Mouse (Mus musculus): Measurements from ENCODE around the gene Top3b. TPM values are rescaled to one million over a fixed set of nuclear protein-coding genes. Genes with fewer than 3 reads are reported as not detected.
A peak's percentile ranks its signal among the peaks of the same experiment; 100 is the strongest.
"Not testable (repeated sequence)": the region's sequence is repeated elsewhere in the genome, so short reads cannot be mapped to it uniquely, and the experiment has no call there.

Top3b gene
- total RNA-seq, 4 experiments from 2014 or later, result 17.9 to 21.8 (median 19.7) TPM

DNA sequence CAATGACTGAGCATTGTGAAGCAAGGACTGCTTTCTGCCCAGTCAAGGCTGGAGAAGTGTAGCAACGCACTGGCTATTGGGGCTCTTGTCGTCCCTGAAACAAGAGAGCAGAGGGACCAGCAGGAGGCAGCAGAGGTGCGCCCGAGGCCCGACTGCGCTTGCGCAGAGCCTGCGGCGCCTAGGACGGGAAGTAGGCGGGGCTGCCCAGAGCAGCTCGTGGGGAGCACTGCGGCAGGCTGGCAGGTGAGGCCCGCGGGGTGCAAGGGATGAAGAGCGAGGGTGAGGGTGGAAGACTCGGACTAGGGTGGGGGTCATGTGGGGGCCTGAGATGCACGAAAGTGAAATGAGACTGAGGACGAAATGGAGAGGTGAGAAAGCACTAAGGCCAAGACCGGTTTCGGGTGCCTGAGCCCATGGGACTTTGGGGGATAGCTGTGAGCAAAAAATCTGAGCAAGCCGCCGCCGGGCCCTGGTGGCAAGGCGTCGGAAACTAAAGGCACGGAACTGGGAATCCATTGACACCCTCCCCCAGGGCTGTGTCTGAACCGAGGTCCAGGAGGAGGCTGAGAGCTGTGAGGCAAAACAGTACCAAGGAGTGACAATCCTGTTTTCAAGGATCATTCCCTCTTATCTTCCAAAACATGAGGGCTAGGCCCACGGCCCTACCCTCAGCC lies 26.0 kb downstream of the Top3b start, which contains the start of gene Ppm1f:
TSS of gene Ppm1f (plus strand) at position 88 of the 674 bp plus-strand sequence.
- peak; percentile 85 to 90 for DNase-seq (ENCODE audit: low spot score in 2 of 2)

DNA sequence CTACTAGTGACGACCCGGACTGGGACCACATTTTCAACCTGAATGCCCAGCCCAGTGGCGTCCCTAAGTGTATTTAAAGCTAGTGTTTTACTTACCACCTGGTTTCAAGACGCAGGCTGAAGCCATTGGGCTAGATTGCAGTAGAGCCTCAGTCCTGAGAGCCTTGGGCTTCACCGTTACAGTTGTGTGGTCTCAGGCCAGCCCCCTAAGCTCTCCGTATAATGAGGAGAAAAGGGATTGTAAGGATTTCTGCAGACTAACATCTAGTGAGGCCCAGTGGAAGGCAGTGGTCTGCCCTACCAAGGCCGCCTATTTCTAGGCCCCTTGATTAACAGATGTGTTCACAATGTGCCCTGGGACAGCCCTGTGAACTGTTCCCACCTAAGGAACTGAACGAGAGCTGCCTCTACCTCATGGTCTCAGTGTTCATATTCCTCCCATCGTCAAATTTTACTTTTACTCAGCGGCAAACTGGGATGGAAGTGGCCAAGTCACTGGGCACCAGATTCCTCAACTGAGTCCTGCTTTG lies 26.6 kb downstream of the Top3b start:
- DNase-seq (ENCODE audit: low spot score in 2 of 2), result no peak

DNA sequence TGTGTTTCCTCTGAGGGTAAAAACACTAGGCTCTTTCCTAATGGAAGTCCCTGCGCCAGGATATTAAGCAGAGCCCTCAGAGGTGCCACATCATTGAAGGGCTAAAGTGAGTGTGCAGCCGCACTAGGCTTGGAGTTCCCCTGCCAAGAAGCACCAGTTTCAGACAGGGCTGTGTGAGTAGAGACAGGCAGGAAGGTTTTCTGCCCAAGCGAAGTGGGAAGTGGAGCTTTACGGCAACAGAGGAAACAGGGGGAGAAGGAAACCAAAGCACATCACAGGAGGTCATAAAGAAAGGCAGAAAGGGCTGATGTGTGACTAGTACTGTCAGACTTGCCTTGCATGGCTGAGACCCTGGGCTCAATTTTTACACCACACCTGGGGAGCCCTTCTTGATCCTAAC lies 31.8 kb downstream of the Top3b start:
- DNase-seq (ENCODE audit: low spot score in 2 of 2), result no peak

DNA sequence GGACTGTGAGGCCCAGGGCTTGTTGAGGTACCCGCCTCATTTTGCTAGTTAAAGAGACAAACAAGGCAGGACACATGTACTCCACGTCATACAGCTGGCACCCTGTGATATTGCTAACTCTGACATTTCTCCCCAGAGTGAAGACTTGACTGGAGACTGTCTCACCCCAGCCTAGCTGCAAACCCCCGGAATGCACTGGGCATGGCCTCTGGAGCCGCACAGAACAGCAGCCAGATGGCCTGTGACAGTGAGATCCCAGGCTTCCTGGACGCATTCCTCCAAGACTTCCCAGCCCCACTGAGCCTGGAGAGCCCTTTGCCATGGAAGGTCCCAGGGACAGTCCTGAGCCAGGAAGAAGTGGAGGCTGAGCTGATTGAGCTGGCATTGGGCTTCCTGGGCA lies 32.7 kb downstream of the Top3b start:
- no peak for DNase-seq (ENCODE audit: low spot score in 2 of 2)

DNA sequence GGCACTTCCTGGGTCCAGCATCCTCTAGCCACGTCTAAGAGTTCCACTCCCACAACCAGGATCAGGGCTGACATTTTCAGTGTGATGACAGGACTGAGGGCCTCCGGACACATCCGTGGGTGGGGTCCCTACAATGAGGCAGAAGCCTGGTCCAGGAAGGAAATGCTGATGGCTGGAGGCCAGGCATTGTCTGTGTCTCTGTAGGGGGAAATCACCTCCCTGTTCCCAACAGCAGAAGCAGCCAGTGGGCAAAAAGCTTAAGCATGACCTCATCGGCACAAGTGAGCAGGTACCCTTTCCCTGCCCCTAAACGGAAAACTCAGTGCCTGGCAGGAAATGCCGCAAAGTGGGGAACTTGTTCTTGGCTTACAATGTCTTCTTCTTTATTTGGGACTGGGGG lies 37.3 kb downstream of the Top3b start:
- DNase-seq (ENCODE audit: low spot score in 2 of 2), result peak; percentile 17 to 48

DNA sequence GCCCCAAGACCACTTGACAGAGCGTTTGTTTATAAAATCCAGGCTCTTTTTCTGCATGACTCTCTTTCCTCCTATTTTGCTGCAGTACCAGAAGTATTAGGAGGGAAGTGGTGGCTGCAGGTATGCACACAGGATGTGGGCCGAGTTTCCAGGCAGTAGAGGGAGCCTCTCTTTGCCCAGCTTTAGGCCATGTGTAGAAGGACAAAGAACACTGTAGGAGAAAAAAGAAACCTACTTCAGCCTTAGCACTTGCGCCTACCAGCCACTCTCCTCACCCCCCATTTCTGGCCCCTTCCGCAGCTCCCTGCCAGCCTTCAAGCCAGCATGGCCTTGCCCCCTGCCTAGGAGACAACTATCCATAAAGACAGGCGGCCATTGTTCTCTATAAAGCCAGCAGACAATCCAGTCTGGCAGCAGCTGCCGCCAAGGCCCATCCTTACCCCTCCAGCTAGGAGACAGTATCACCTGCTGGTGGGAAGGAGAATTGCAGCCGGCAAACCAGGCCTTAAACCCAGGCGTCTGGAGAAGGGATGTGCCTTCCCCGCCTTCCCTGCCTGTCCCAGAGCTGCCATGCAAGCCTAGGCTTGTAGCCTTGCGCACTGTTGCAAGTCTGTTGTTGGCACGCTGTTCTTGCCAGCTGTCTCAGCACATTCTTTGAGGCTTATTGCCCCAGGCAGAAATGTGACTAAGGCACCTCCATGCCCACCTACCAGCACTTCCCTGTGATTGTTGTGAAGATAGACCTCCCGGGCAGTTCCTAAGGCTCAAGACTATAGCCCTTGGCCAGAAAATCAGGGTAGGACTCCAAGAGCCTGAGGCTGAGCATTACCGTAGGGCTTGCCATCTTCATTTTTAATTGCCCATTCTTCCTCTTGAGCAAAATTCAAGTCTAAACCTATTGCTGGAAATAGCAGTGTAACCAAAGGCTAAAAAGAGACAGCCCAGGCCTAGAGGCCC lies 41.4 kb downstream of the Top3b start:
- peak; percentile 11 to 39 for DNase-seq (ENCODE audit: low spot score in 2 of 2)

DNA sequence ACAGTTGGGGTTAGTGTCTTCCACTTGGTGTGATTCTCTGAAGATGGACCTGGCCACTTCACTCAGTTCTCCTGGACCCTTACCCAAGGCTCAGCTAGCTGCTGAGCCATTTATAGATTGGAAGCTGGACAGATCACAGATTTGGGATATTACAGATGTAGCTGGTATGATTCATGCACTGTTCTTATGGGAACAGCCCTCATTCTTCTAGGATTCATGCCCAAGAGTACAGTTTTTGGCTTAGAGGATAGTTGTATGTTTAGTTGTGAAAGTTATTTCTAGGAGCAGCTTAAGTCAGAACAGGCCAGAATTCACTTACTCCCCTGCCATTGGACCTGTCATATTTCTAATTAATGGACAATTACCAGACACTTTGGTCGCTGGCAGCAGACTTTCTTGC lies 42.9 kb downstream of the Top3b start:
- DNase-seq (ENCODE audit: low spot score in 2 of 2), result no peak

DNA sequence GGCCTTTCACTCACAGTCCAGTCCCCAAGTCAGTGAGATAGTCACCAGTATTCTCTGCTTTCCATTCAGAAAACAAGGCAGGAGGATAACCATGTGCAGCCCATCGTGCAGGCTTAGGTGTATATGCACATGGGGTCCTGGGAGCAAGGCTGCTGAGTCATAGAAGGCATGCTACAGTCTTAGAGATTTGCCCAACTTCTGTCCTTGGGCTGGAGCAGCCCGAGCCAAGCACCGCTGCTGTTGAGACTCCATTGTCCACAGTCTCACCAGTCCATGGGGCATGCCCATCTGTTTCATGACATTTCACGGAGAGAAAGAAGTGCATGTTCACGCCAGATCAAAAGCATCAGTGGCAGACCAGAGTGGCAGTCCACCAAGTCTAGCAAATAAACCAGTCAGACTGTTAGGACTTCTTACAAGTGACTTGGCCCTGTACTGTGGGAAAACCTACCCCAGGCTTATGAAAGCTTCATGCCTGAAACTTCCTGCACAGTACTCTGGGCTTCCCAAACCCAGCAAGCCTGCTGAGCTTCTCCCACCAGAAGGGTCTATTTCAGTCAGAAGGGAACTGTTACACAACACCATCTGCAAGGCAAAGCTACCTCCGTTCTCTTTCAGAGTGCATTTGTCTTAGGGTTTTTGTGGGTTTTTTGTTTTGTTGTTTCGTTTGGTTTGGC lies 48.0 kb downstream of the Top3b start:
- no peak for DNase-seq (ENCODE audit: low spot score in 2 of 2)

DNA sequence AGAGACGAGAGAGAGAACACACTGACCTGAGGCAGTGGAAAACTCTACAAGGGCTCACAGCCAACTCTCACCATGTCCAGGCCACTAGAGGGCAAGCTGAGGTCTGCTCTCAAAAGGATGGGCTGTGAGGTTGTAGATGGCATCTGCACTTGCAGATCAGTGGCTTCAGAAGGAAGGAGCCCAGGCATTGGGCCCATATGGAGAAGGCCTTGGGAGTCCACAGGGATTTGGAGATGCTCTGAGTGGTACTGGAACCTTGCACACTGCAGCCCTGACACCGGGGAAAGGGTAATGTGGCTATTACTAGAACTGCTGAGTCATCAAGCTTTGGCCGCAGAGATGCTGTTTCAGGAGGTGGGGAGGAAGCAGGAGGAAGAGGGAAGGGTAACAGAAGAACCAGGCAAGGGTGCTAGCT lies 50.5 kb downstream of the Top3b start:
- peak; percentile 17 to 34 for DNase-seq (ENCODE audit: low spot score in 2 of 2)

DNA sequence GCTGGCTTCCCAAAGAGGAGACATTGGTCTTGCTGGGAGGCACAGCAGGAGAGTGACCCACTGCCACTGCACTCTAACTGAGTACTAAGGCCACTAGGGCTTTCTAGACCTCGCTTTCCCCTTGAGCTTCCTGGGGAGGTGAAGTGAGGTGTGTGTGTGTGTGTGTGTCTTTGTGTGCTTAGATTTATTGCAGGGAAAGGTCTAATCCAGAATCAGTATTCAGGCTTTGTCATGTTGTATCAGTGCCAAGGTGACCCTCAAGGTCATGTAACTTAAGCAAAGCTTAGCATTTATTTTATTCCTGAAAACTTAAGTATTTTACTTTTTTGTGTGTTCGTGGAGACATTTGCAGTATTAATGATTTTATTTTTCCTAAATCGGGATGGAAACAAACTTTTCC lies 53.9 kb downstream of the Top3b start:
- DNase-seq (ENCODE audit: low spot score in 2 of 2), result no peak

DNA sequence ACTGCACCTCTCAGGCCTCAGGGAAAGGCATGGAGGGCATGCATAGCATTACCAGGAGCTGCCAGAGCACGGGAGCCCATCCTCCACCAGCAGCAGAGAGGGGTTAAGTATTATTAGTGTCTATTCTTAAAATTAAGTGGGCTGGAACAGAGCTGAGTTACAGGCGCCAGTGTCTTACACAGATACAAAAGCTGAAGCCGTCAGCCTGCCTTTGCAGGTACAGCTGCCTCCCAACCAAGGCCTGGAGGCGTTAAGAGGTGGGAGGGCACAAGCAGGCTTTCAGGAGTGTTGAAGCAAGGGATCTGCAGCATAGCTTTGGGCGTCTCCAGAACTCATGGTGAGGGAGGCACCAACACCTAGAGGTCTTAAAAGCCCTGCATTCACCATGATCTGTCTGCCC lies 56.0 kb downstream of the Top3b start:
- no peak for DNase-seq (ENCODE audit: low spot score in 2 of 2)

DNA sequence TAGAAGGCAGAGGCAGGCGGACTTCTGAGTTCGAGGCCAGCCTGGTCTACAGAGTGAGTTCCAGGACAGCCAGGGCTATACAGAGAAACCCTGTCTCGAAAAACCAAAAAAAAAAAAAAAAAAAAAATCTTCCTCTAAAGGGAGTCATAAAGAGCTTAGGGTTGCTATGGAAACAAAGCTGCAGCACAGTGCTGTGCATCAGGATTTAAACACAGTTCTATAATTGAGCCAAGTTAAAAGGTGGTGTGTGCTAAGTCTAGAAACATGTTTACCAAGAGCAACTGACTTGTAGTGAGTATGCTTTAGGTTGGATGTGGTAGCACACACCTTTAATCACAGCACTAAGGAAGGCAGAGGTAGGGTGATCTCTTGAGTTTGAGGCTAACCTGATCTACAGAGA lies 58.4 kb downstream of the Top3b start:
- DNase-seq (ENCODE audit: low spot score in 2 of 2), result not testable (repeated sequence)

DNA sequence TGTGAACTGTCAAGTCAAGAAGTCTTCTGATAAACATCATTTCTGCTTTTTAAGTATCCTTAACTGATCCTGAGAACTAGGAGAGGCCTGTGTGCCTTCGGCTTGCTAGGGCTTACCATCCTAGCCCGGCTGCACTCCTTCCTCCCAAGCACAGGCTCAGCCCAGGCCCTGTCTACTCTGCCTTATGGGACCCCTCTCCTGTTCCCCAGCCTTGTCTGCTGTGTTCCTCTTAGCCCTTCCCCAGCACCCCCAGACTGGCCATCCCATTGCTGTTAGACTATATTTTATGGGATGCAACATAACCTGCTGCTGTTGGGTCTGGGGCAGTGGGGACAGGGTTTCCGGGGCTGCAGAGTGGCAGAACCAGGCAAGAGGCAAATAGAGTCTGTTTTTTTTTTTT lies 59.8 kb downstream of the Top3b start:
- no peak for DNase-seq (ENCODE audit: low spot score in 2 of 2)

DNA sequence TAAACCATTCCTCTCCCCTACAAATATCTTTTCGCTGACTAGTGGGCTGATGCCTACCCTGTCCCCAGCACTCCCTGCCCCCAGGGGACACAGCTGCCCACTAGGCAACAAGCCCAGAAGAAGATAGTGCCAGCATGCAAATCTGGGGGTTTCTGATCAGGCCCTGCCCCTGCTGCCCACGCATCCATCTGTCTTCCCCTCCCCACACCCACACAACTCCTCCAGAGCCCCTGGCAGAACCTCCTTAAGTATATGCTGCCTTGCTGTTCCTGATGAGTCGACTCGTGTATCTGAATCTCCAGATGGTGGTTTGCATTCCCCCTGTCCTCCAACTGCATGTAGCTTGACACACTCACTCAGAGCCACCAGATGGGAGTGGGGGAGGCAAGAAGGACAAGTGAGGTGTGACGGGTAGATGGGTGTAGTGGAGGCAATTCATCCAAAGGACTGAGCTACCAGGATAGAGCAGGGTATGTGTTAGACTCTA lies 60.3 kb downstream of the Top3b start:
- no peak for DNase-seq (ENCODE audit: low spot score in 2 of 2)

DNA sequence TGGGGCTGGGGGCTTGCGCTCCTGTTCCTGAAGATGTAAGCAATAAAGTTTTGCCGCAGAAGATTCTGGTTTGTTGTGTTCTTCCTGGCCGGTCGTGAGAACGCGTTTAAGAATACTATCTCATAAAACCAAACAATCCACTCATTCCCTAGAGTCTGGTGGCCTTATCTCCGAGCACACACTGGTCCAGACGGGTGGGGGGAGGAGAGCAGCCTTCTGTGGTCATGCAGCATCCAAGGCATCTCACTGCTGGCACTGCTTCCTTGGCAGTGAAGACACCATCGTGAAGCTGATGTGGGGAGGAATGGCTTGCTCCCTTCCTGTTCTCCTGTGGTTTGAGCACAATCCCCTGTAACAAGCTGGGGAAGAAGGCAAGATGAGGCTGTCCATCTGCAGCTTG lies 69.0 kb downstream of the Top3b start:
- no peak for DNase-seq (ENCODE audit: low spot score in 2 of 2)

DNA sequence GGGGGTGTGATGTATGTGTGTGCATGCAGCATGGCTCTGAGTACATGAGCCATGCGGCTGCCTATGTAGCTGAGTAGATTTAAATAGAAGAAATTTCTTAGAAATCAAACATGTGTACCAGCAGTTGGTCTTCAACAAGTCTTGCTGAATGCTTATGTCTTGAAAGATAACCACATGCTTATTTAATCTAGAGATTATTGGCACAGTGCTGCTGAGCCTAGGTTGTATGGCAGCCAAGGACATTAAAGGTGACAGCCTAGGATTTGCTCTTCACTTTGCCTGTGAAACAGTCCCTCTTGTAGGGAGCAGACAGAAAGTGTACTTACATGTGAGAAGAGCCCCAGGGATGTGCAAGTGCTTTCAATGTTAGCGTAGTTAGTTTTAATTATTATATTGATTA lies 70.5 kb downstream of the Top3b start:
- DNase-seq (ENCODE audit: low spot score in 2 of 2), result no peak

Other genes with a start within 250 kb of the Top3b start
- not detected for gene Olfr19, start 194.3 kb upstream of the Top3b start, total RNA-seq (2022)
- gene Spag6l, start 41.3 kb upstream of the Top3b start, total RNA-seq (2022), result not detected
- not detected for gene Igll1, start 6.8 kb upstream of the Top3b start, total RNA-seq (2022)
- gene Vpreb1, start 107 bp downstream of the Top3b start, total RNA-seq (2022), result not detected
- 10 to 100 TPM; 10.6 to 15.8 (median 12.7) TPM for gene Ppm1f, start 25.7 kb downstream of the Top3b start, total RNA-seq (2022)
- gene Mapk1, start 112.6 kb downstream of the Top3b start, total RNA-seq (2022), result 100 to 1,000 TPM in 1 of 4 experiments, 10 to 100 TPM in 3; 85.8 to 100 (median 93.0) TPM
- gene Ypel1, start 199.0 kb downstream of the Top3b start, total RNA-seq (2022), result 1 to 10 TPM in 2 of 4 experiments, under 1 TPM in 2; 0.46 to 1.7 (median 0.99) TPM
- 10 to 100 TPM; 23.1 to 27.9 (median 25.0) TPM for gene Ppil2, start 240.5 kb downstream of the Top3b start, total RNA-seq (2022)

Data from gastrocnemius, adult 8-10 months (tissue).